Mouse (Mus musculus) megakaryocyte, embryonic 14.5 days (primary cell): ENCODE data around the gene Ndufa5. TPM values are rescaled to one million over a fixed set of nuclear protein-coding genes. Genes with fewer than 3 reads are reported as not detected.

Source experiments
- H3K27me3 ChIP-seq: replicated peaks from 2 replicates; pipeline ENCODE3; 2012; ENCODE audit warnings: inconsistent platforms
- H3K36me3 ChIP-seq: replicated peaks from 2 replicates; pipeline ENCODE3; 2012; ENCODE audit warnings: low read length, inconsistent platforms, mixed read lengths
- H3K4me1 ChIP-seq: 2 replicates; pipeline ENCODE4 v1.6.1; 2012; ENCODE audit warnings: inconsistent platforms
- H3K4me3 ChIP-seq: replicated peaks from 2 replicates; pipeline ENCODE3; 2012; ENCODE audit warnings: moderate library complexity, mild to moderate bottlenecking, inconsistent platforms
- H3K9me3 ChIP-seq: 2 replicates; pipeline ENCODE4 v1.6.1; 2012; ENCODE audit warnings: inconsistent platforms
- FLI1 ChIP-seq: IDR thresholded peaks from 2 replicates; pipeline ENCODE4 v1.6.1; 2012; ENCODE audit warnings: low read length, inconsistent platforms, mixed read lengths
- GATA1 ChIP-seq: IDR thresholded peaks from 3 replicates; pipeline ENCODE4 v1.6.1; 2012; ENCODE audit warnings: mixed read lengths, low read length, inconsistent platforms, borderline replicate concordance
- polyA plus RNA-seq: library from polyadenylated mRNA; stranded (reverse); fragments of >175 nt; gene quantifications from 2 replicates; pipeline ENCODE4 v1.2.3, GENCODE M21; 2012; ENCODE audit warnings: low replicate concordance; ENCODE audit not compliant: insufficient read depth

Ndufa5 gene
- polyA plus RNA-seq, 1 experiment, result 4.3 TPM

DNA sequence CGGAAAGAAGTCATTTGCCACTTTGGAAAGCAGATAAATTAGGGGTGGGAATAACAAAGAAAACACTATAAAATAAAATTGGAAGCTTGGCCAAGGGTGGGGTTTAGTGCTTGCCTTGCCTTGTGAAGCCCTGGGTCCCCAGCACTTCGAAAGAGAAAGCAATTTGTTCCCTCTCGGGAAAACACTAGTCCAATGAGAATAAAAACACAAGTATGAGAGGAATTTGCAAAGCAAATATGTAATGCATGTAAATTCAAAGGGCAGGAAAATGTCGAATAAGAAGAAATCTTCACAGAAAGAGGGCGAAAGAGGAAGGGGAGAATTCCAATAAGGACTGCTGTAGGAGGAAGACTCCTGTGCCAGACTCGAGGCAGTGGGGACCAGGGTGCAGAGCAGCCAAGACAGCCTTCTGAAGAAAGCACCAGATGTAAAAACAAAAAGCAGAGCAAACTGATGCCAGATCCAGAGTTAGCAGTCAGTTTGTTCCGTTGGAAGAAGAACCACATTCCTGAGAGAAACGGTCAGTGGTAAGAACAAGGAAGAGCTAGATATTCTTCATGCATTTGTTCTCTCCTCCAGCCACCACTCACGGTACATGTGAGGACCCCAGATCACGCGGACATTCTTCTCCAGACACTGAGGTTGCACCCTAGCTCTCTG lies 26.7 kb upstream of the Ndufa5 start:
- Histone ChIP-seq H3K27me3 (no peaks in the 10 kb centered on the region), H3K4me1 (peaks cover 12% of the 10 kb centered on the region), H3K9me3 (no peaks in the 10 kb centered on the region), H3K36me3 (no peaks in the 10 kb centered on the region), H3K4me3 (no peak overlapping the region)
- TF ChIP-seq FLI1 (no peak), GATA1 (no peak)

GRCm38 (mm10) chr6:24552046-24552445 lies 24.2 kb upstream of the Ndufa5 start:
- H3K4me3 ChIP-seq, result no peak overlapping the region
- H3K27me3 ChIP-seq, result no peaks in the 10 kb centered on the region
- TF ChIP-seq FLI1 (no peak), GATA1 (no peak)
- peaks cover 4% of the 10 kb centered on the region; the same call in 1 of the 2 replicates for H3K9me3 ChIP-seq
- H3K4me1 ChIP-seq, result peaks cover 12% of the 10 kb centered on the region
- H3K36me3 ChIP-seq, result no peaks in the 10 kb centered on the region

DNA sequence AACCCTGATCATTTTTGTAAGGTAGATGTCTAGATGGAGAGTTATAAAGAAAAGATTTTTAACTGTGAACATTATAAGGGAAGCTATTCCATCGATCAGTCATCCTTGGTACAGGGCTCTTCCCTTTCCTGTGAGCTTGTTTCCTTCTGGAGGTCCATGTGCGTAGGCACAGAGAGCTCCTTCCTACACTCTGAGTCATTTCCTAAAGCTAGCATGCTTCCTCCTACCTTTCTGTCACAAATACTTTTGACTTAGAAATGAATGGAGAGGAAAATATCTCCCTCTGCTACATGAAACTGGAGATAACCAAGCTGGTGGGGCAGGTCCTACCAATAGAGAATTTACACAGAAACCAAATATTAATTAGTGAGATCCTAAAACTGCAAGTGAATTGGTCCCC lies 22.0 kb upstream of the Ndufa5 start:
- H3K36me3 ChIP-seq, result no peaks in the 10 kb centered on the region
- TF ChIP-seq GATA1 (no peak), FLI1 (no peak)

DNA sequence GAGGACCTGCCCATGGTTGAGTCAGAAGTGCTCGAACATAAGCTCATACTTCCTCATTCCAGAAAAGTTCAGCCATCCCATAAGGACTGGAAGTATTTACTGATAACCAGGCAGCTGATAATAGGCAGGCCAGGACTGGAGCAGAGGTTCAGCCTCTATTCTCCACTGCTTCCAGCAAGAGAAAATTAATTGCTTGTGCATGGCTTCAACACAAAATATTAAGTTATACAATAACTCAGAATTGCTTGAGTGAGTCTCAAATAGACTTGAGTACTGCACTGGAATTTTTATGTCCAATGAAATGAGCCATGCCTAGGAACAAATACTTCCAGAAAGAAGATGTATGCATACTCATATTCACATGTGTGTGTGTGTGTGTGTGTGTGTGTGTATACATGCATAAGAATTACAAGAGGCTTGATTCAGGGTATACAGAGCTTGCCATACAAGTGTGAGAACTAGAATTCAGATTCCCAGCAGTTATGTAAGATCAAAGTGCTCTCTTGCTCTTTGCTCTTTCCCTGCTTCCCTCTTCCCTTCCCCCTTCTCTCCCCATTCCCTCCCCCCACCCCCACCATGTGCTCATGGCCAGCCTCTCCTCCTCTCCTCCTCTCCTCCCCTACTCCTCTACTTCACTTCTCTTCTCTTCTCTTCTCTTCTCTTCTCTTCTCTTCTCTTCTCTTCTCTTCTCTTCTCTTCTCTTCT lies 19.1 kb upstream of the Ndufa5 start:
- H3K36me3 ChIP-seq, result no peaks in the 10 kb centered on the region
- H3K4me3 ChIP-seq, result no peak overlapping the region
- TF ChIP-seq GATA1 (no peak), FLI1 (no peak)
- H3K4me1 ChIP-seq, result no peaks in the 10 kb centered on the region
- H3K27me3 ChIP-seq, result no peaks in the 10 kb centered on the region
- H3K9me3 ChIP-seq, result peaks cover 4% of the 10 kb centered on the region; the same call in 1 of the 2 replicates

More for the DNA sequence above, 22.0 kb upstream of the Ndufa5 start:
- Histone ChIP-seq H3K9me3 (peaks cover 4% of the 10 kb centered on the region; the same call in 1 of the 2 replicates), H3K4me1 (no peaks in the 10 kb centered on the region; the same call in 1 of the 2 replicates), H3K4me3 (no peak overlapping the region), H3K27me3 (no peaks in the 10 kb centered on the region)

GRCm38 (mm10) chr6:24543119-24543591 lies 15.3 kb upstream of the Ndufa5 start:
- TF ChIP-seq FLI1 (no peak), GATA1 (no peak)
- Histone ChIP-seq H3K9me3 (no peaks in the 10 kb centered on the region), H3K27me3 (no peaks in the 10 kb centered on the region), H3K4me3 (no peak overlapping the region), H3K4me1 (no peaks in the 10 kb centered on the region), H3K36me3 (no peaks in the 10 kb centered on the region)

DNA sequence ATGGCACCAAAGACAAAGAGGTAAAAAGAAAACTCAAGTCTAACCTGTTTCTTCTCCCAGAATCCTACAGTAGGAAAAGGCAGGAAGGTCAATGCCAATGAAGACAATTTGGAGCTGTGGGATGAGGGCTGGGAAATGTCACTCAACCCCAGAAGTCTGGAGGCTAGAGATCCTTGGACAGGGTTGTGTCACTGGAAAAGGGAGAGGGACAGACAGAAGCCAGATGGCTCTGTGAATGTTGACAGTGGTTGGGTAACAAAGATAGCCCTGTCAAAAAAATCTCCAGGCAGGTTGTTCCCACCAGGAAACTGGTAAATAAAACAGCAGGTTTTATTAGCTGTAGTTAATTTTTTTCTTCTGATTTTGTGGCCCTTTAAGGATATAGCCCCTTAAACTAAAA lies 14.6 kb upstream of the Ndufa5 start:
- H3K9me3 ChIP-seq, result no peaks in the 10 kb centered on the region
- no peak for TF ChIP-seq GATA1
- TF ChIP-seq FLI1, result no peak
- H3K4me1 ChIP-seq, result no peaks in the 10 kb centered on the region

DNA sequence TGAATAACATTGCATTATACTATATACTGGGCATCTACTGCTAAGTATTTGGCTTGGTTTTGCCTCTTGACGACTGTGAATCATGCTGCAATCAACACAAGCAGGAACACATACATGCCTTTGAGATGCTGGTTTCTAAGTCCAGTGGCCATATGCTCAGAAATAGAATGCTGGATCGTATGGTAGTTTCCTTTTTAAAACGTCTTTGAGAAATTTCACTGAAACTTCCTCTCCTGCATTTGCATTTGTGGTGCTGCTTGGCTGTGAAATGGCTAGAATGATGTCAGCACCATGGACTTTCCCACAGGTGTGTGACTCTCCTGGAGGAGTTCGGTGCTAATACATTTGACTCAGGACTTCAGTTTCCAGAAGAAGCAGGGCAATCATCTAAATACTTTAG lies 12.3 kb upstream of the Ndufa5 start:
- Histone ChIP-seq H3K27me3 (no peaks in the 10 kb centered on the region), H3K4me1 (no peaks in the 10 kb centered on the region), H3K9me3 (no peaks in the 10 kb centered on the region), H3K36me3 (no peaks in the 10 kb centered on the region), H3K4me3 (no peak overlapping the region)
- TF ChIP-seq GATA1, result no peak
- no peak for TF ChIP-seq FLI1

More for the DNA sequence above, 14.6 kb upstream of the Ndufa5 start:
- no peak overlapping the region for H3K4me3 ChIP-seq
- H3K27me3 ChIP-seq, result no peaks in the 10 kb centered on the region
- no peaks in the 10 kb centered on the region for H3K36me3 ChIP-seq

DNA sequence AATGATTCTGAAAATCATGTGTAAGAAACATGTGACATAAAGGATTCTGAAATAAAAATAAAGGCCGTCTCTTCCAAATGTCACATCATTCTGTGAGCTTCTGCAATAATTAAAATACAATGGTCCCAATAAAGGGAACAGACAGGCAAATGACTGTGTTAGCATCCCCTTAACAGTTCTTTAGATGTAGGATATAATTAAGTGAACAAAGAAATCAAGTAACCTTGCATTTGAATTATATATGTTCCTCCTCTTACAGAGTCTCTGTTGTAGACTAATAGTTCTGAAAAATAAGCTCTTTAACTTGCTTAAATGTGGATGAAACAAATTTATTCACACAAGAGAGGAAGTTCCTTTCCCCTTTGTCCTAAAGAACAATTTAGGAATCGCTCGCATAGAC lies 10.6 kb upstream of the Ndufa5 start:
- H3K9me3 ChIP-seq, result peaks cover 4% of the 10 kb centered on the region
- H3K27me3 ChIP-seq, result no peaks in the 10 kb centered on the region
- H3K36me3 ChIP-seq, result no peaks in the 10 kb centered on the region
- no peak for TF ChIP-seq FLI1
- TF ChIP-seq GATA1, result no peak
- no peak overlapping the region for H3K4me3 ChIP-seq
- H3K4me1 ChIP-seq, result no peaks in the 10 kb centered on the region

- H3K9me3 ChIP-seq, result peaks cover 4% of the 10 kb centered on the region
- no peak for TF ChIP-seq FLI1
- no peak for TF ChIP-seq GATA1
- no peak overlapping the region for H3K4me3 ChIP-seq
- no peaks in the 10 kb centered on the region for H3K27me3 ChIP-seq
- peaks cover 23% of the 10 kb centered on the region for H3K4me1 ChIP-seq
- H3K36me3 ChIP-seq, result no peaks in the 10 kb centered on the region
These were observed 5.0 kb upstream of the Ndufa5 start for GRCm38 (mm10) chr6:24532804-24533203.
